Mouse (Mus musculus) liver, embryonic 12.5 days (tissue): Measurements from ENCODE around the gene Tex12. TPM values are rescaled to one million over a fixed set of nuclear protein-coding genes. Genes with fewer than 3 reads are reported as not detected.

Source experiments
- ATAC-seq: fragments of 200-750 bp; cut with Nextera tagmentation; 2 replicates; pipeline ENCODE4 v1.8.0; 2017; ENCODE audit warnings: moderate number of reproducible peaks, mild to moderate bottlenecking, moderate library complexity
- H3K27ac ChIP-seq: fragments of 300-500 bp; sonication (generic); 2 replicates; pipeline ENCODE4 v1.5.1; 2016; ENCODE audit warnings: mild to moderate bottlenecking
- H3K27me3 ChIP-seq: fragments of 300-500 bp; sonication (generic); replicated peaks from 2 replicates; pipeline ENCODE4 v1.6.1; 2016; ENCODE audit warnings: mild to moderate bottlenecking, moderate library complexity
- H3K36me3 ChIP-seq: fragments of 300-500 bp; sonication (generic); 2 replicates; pipeline ENCODE4 v1.6.1; 2016; ENCODE audit warnings: mild to moderate bottlenecking, moderate library complexity
- H3K4me1 ChIP-seq: fragments of 300-500 bp; sonication (generic); 2 replicates; pipeline ENCODE4 v1.6.1; 2016
- H3K4me2 ChIP-seq: fragments of 300-500 bp; sonication (generic); 2 replicates; pipeline ENCODE4 v1.6.1; 2016; ENCODE audit warnings: mild to moderate bottlenecking, moderate library complexity
- H3K4me3 ChIP-seq: fragments of 300-500 bp; sonication (generic); 2 replicates; pipeline ENCODE4 v1.5.1; 2016; ENCODE audit warnings: mild to moderate bottlenecking, moderate library complexity
- H3K9ac ChIP-seq: fragments of 300-500 bp; sonication (generic); 2 replicates; pipeline ENCODE4 v1.6.1; 2016; ENCODE audit warnings: mild to moderate bottlenecking, moderate library complexity
- H3K9me3 ChIP-seq: fragments of 300-500 bp; sonication (generic); replicated peaks from 2 replicates; pipeline ENCODE4 v1.6.1; 2016; ENCODE audit warnings: mild to moderate bottlenecking, moderate library complexity
- WGBS: fragments of 180-500 bp; shearing (Covaris S2); methylation state at CpG from one replicate; pipeline ENCODE4 v1.1.7; 2016; ENCODE audit not compliant: insufficient replicate concordance; 5-methylcytosine and 5-hydroxymethylcytosine counted together
- polyA plus RNA-seq: library from polyadenylated mRNA; unstranded; fragments of >200 nt; fragmentation: Nextera tagmentation; extraction: Ambion mirVana; gene quantifications from 2 replicates; pipeline ENCODE4 v1.2.1, GENCODE M21; 2016

Tex12 gene
- not detected in 2 replicates for polyA plus RNA-seq

DNA sequence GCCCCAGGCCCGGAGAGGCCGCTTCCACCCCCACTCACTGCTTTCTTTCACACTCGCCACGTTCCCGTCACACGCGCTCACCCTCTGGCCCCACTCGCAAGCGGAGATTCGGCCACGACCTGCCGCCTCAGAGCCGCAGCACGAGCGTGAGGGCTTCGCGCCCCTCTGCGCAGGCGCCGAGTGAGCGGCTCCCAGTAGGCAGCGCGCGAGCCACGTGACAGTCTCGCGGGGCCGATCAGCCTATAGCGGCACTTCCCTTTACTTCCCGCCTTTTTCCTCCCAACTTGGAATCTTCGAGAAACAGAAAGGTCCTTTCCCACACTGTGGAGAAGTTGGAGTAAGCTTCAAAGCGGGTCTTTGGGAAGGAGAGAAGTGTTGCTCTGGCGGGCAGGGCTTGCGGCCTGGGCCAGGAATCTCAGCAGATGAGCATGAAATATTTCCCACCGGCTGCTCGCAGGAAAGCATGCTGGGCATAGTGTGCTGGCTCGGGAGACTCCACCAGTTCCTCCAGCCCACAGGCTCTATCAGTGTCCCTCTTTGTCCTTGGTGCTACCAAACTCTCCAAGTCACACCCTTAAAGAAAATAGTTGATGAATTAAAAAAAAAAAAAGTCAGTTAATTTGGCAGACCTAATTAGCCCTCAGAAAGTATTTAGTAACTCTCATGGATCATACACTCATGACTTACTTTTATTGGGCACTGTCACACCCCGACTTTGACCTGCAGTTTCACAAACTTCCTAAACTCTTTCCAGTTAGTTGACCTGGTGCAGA lies at the start of gene Tex12:
Gene Tex12 (minus strand): TSS at position 181 of the 773 bp plus-strand sequence.
- Histone ChIP-seq H3K27me3 (peaks cover 7% of the 10 kb centered on the region; the same call in 1 of the 2 replicates), H3K27ac (no peak within 1 kb of the TSS), H3K9me3 (no peaks in the 10 kb centered on the region), H3K4me1 (no peaks in the 10 kb centered on the region), H3K36me3 (no peaks in the 10 kb centered on the region), H3K4me3 (no peak within 1 kb of the TSS), H3K9ac (no peak within 1 kb of the TSS), H3K4me2 (no peak within 1 kb of the TSS)
- WGBS, result 79% methylated on average over 38 of the region's 38 CpGs
- ATAC-seq, result no peak

DNA sequence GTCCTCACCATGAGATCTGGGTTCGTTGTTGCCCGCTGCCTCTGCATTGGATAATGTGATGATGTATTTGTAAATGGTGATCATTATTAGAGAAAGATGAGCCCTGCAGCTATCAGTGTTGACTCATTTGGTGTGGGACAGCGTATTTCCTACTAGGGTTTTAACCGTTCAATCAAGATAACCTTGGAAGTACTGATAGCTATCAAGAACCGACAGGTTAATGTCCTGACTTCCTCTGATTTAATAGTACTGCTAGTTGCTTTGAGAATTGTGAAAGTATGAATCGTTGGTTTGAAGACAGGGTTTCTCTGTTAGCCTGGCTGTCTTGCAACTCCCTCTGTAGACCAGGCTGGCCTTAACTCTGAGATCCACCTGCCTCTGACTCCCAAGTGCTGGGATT lies 43.2 kb upstream of the Tex12 start:
- Histone ChIP-seq H3K4me2 (peak overlapping the region; percentile 76), H3K27me3 (no peaks in the 10 kb centered on the region), H3K4me1 (peaks cover 48% of the 10 kb centered on the region), H3K9ac (peak overlapping the region; percentile 84), H3K36me3 (peaks cover 62% of the 10 kb centered on the region), H3K27ac (peak overlapping the region; percentile 88), H3K9me3 (no peaks in the 10 kb centered on the region), H3K4me3 (peak overlapping the region; percentile 77)
- under 1% methylated on average over 6 of the region's 6 CpGs for WGBS
- no peak; the same call in 1 of the 2 replicates for ATAC-seq

DNA sequence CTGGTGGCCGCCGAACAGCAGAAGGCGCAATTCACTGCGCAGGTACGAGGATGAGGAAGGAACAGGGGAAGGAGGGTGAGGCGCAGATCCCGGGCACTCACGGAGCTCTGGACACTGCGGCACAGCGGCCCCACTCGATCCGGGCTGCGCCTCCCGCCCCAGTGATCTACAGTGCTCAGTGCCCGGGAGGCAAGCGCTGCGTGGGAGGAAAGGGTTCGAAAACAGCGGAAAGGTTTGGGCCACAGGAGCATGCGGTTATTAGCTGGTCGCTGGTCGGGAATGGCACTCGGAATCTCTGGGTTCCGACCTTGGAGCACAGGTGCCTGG lies 42.8 kb upstream of the Tex12 start:
- Histone ChIP-seq H3K4me2 (peak overlapping the region; percentile 76), H3K9me3 (no peaks in the 10 kb centered on the region), H3K36me3 (peaks cover 63% of the 10 kb centered on the region), H3K4me1 (peaks cover 48% of the 10 kb centered on the region), H3K4me3 (peak overlapping the region; percentile 77), H3K27ac (peak overlapping the region; percentile 88), H3K9ac (peak overlapping the region; percentile 84), H3K27me3 (no peaks in the 10 kb centered on the region)
- peak; percentile 79 for ATAC-seq
- 1% methylated on average over 24 of the region's 24 CpGs for WGBS

DNA sequence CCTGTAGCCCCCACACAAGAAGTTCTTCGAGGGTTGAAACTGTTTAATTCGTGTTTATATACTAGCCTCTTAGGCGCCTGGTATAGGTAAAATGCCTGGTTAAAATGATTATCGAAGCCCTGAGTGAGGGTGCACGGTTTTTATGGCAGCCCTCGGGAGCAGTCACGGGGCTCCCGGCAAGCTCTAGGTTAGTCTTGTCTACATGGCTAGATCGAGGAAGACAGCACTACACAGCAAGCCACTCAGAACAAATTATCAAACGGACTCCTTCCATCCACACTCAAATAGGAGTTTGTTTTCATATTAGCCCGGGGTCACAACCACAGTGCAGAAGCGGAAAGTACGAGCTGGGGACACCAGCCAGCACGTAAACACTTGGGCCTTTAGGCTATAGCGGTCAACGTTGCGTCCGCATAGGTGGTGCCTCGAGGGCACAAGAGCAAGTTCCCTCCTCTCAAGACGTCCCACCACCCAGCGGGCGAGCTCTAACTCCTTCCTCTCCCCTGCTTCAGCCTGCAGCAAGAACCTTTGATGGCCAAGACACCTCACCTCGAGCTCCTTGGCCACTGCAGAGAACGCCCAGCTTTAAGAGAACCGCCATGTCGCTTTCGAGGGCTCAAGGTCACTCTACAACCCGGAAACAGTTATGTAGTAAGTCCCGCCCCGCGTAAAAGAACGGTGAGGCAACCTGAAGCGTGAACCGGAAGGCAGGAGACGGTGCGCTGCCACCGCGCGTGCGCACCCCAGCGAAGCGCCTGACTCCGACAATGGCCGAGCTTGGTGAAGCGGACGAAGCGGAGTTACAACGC lies 42.3 kb upstream of the Tex12 start, which contains the start of the genes Sdhd and Timm8b:
Gene Sdhd (minus strand): TSS at position 624 of the 809 bp plus-strand sequence.
Gene Timm8b (plus strand): TSS at position 722 of the 809 bp plus-strand sequence.
- WGBS, result under 1% methylated on average over 48 of the region's 48 CpGs
- Histone ChIP-seq H3K9me3 (no peaks in the 10 kb centered on the region), H3K4me2 (peak within 1 kb of the TSS; percentile 76), H3K9ac (peak within 1 kb of the TSS; percentile 84), H3K36me3 (peaks cover 63% of the 10 kb centered on the region), H3K27me3 (no peaks in the 10 kb centered on the region), H3K27ac (peak within 1 kb of the TSS; percentile 88), H3K4me3 (peak within 1 kb of the TSS; percentile 77), H3K4me1 (peaks cover 48% of the 10 kb centered on the region)
- ATAC-seq, result peak; percentile 93

DNA sequence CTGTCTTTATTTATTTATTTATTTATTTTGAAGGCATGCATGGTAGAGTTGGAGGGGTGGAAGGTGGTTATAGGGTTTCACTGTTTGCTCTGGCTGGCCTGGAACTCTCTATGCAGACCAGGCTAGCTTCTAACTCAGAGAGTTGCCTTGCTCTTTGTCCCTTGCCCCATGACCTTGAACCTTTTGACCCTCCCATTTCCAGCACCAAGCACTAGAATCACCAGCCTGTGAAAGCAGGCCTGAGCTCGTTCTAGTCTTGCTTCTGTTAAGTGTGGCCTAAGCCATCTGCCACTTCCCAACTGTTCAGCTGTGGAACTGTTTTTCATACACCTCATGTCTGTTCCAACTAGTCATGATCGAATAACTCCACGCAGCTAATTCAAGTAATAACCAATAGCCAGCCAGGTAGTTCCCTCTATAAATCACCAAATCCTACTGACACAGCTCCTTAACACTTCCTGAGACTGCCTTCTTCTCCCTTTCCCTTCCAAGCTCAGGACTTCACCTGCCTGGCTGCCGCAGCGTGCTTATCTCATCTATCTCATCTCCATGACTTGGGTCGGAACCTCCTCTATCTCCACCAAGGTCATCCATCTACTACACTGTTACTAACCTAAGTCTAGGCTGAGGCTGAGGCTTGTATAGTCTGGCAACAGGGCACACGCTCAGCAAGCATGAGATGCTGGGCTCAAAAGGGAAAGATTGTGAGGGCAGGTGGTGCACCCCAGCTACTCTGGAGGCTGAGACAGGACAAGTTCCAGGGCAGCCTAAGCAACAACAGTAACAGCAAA lies 41.1 kb upstream of the Tex12 start:
- H3K27ac ChIP-seq, result peak overlapping the region; percentile 88
- 37% methylated on average over 7 of the region's 7 CpGs for WGBS
- no peaks in the 10 kb centered on the region for H3K27me3 ChIP-seq
- H3K9ac ChIP-seq, result peak overlapping the region; percentile 84
- H3K4me1 ChIP-seq, result peaks cover 48% of the 10 kb centered on the region
- peak overlapping the region; percentile 77 for H3K4me3 ChIP-seq
- peaks cover 63% of the 10 kb centered on the region for H3K36me3 ChIP-seq
- peak overlapping the region; percentile 76 for H3K4me2 ChIP-seq
- H3K9me3 ChIP-seq, result no peaks in the 10 kb centered on the region
- no peak for ATAC-seq

DNA sequence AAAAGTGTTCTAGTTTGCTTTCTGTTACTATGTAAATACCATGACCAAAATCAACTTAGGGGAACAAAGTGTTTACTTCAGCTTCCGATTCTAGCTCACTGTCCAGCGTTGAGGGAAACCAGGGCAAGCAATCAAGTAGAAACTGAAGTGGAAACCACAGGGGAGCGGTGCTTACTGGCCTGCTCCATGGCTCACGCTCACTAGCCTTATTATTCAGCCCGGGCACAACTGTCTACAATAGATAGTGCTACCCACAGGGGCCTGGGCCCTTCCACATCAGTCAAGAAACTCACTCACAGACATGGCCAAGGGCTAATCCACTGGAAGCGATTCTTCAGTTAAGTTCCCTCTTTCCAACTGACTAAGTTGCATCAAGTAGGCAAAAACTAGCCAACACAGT lies 40.4 kb upstream of the Tex12 start:
- Histone ChIP-seq H3K9me3 (no peaks in the 10 kb centered on the region), H3K4me1 (peaks cover 48% of the 10 kb centered on the region), H3K9ac (peak overlapping the region; percentile 84), H3K27me3 (no peaks in the 10 kb centered on the region), H3K36me3 (peaks cover 63% of the 10 kb centered on the region), H3K4me2 (peak overlapping the region; percentile 76), H3K4me3 (peak overlapping the region; percentile 77), H3K27ac (peak overlapping the region; percentile 88)
- WGBS, result 31% methylated on average over 6 of the region's 6 CpGs
- ATAC-seq, result peak; percentile 73

DNA sequence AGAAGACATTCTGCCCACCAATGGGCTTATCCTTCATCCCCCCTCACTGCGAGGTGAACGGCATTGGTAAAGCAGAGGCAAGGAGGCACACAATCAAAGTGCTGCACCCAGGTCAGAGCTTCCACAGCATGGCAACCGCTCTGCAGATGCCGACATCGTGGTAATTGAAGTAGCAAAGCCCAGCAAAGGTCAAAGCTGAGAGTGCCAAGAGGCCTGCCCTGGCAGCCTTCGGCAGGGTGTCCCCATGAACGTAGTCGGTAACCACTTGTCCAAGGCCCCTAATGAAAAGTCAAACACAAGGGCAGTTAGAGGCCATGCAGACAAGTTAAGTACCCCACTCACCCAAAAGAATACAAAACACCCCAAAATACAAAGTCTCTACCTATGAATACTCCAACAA lies 35.8 kb upstream of the Tex12 start:
- no peaks in the 10 kb centered on the region for H3K9me3 ChIP-seq
- H3K4me1 ChIP-seq, result peaks cover 22% of the 10 kb centered on the region
- H3K4me3 ChIP-seq, result no peak overlapping the region
- H3K27ac ChIP-seq, result no peak overlapping the region
- H3K36me3 ChIP-seq, result peaks cover 67% of the 10 kb centered on the region
- no peak for ATAC-seq
- no peak overlapping the region for H3K9ac ChIP-seq
- no peak overlapping the region for H3K4me2 ChIP-seq
- no peaks in the 10 kb centered on the region for H3K27me3 ChIP-seq
- 85% methylated on average over 8 of the region's 8 CpGs for WGBS

DNA sequence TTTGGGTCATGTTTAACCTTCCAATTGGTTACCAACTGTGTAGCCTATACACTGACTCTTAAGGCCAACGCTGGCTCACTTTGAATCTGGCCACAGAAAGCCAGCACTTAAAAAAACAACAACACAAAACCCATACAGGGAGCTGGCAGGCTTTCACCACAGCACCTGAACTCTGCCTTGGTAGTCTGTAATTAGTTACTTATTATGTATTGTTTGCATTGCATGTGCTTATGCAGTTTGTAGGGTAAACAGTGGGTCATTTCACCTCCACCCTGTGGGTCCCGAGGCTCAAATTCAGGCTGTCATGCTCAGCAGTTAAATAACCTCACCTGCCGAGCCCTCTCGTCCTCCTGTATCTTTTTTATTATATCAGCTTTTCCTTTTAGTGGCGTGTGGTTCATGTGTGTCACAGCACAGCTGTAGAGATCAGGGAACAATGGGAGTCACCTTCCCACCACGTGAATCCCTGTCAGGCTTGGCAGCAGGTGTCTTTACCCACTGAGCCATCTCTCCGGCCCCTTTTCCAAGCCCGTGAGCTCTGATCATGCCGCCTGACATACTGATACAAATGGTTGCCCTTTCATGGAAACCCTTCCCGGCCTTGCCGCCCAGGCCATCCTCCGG lies 33.8 kb upstream of the Tex12 start:
- H3K27ac ChIP-seq, result peak overlapping the region; percentile 76
- H3K4me1 ChIP-seq, result peaks cover under 1% of the 10 kb centered on the region; the same call in 1 of the 2 replicates
- H3K4me2 ChIP-seq, result no peak overlapping the region
- no peaks in the 10 kb centered on the region for H3K27me3 ChIP-seq
- no peak overlapping the region for H3K4me3 ChIP-seq
- WGBS, result 68% methylated on average over 12 of the region's 12 CpGs
- H3K9ac ChIP-seq, result no peak overlapping the region
- H3K36me3 ChIP-seq, result peaks cover 55% of the 10 kb centered on the region
- ATAC-seq, result peak; percentile 58
- no peaks in the 10 kb centered on the region for H3K9me3 ChIP-seq

DNA sequence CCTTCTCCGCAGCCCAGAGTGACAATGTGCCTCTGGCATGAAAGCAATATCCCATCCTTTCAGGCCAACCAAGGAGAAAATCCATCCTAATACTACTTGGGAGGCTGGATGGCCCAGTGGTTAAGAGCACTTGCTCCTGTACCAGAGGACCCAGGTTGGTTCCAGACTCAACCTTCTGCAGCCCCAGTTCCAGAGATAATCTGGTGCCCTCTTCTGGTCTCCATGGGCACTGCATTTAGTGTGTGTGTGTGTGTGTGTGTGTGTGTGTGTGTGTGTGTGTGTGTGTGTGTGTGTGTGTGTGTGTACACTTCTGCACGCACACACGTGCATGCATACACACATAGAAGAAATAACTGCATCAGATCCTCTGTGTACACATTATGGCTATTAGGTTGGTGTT lies 32.4 kb upstream of the Tex12 start:
- Histone ChIP-seq H3K9ac (no peak overlapping the region), H3K27ac (peak overlapping the region; percentile 76; the same call in 1 of the 2 replicates), H3K27me3 (no peaks in the 10 kb centered on the region), H3K4me1 (no peaks in the 10 kb centered on the region), H3K4me2 (no peak overlapping the region), H3K9me3 (no peaks in the 10 kb centered on the region), H3K36me3 (peaks cover 42% of the 10 kb centered on the region), H3K4me3 (no peak overlapping the region)
- 68% methylated on average over 3 of the region's 3 CpGs for WGBS
- no peak for ATAC-seq

DNA sequence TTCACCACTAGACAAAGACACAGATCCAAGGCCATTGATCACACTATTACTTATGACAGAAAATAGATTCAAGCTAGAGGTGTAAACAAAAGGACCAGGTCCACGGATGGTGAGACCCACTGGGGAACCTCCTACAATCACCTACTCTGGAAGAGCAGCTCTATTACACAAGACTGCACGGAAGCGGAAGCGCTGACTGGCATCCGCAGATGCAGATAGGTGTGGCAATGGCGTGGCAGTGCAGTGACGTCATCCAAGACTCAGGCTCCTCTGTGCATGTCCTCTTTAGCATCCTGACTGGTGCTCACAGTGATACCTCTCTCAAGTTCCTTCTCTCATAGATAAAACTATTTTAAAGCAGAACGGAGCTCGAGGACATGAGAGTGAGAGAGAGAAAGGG lies 31.8 kb upstream of the Tex12 start:
- Histone ChIP-seq H3K9ac (no peak overlapping the region), H3K27me3 (no peaks in the 10 kb centered on the region), H3K4me1 (no peaks in the 10 kb centered on the region), H3K4me2 (no peak overlapping the region), H3K36me3 (peaks cover 36% of the 10 kb centered on the region), H3K9me3 (no peaks in the 10 kb centered on the region), H3K4me3 (no peak overlapping the region), H3K27ac (no peak overlapping the region)
- 81% methylated on average over 9 of the region's 9 CpGs for WGBS
- no peak for ATAC-seq

DNA sequence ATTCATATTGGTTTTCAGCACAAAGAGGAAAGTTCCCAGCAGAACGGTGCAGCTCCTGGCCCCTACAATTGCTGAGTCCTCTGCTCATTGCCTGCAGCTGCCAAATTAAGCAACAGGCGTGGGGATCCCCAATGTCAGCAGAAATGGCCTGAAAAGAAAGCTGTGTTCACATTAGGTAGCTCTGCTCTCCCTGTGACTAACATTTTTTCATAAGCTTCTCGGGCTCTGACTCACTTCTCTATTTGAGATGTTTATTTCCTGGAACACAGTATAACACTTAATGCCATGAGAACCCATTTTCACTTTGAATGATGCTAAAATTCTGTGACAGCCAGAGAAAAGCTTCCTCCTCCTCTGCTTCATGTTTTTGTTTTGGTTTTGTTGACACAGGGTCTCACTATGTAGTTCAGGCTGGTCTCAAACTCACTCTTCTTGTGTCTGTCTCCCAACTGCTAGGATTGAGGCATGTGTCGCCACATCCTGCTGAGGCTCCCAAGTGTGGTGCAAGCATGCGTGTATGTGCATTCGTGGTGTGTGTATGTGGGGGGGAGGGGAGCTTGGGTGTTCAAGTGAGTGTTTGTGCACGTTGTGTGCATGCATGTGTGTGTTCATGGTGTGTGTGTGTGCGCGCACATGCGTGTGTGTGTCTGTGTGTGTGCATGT lies 29.9 kb upstream of the Tex12 start:
- WGBS, result 60% methylated on average over 10 of the region's 10 CpGs
- H3K27ac ChIP-seq, result no peak overlapping the region

More for the DNA sequence above, 29.9 kb upstream of the Tex12 start:
- no peaks in the 10 kb centered on the region for H3K27me3 ChIP-seq
- H3K4me2 ChIP-seq, result no peak overlapping the region
- H3K9ac ChIP-seq, result no peak overlapping the region
- no peaks in the 10 kb centered on the region for H3K9me3 ChIP-seq
- ATAC-seq, result no peak
- H3K4me1 ChIP-seq, result no peaks in the 10 kb centered on the region
- H3K4me3 ChIP-seq, result no peak overlapping the region
- peaks cover 16% of the 10 kb centered on the region for H3K36me3 ChIP-seq
